In the genomic region with DNA sequence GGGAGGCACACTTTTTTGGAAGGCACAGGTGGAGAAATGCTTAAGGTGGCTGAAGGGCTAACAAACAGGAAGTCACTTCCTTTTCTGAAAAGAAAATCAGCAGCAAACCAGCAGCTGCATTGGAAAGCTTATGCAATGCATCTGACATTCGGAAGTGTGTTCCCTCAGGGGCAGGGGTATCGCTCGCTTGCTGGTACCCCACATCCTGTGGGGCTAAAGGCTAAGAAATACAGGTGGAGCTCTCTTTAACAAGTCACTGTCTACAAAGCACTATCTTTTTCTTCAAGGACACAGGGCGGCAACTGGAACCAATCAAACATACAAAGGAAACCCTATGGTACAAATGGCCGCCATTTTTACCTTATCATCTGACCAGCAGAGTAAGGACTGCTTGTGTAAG, we compare ENCODE assay signal across 11 mouse cellular contexts. TPM values are rescaled to one million over a fixed set of nuclear protein-coding genes. Genes with fewer than 3 reads are reported as not detected.
DNase-seq lines count a peak whose midpoint lies in the region; ATAC-seq and TF ChIP-seq lines count a peak whose summit lies in the region.
"Had no signal": no experiment of that assay in that cellular context is flagged by ENCODE, and none has a peak within 500 bp of the region (broad histone marks: within the 10 kb centered on the region; RNA-seq: fewer than 3 reads in every experiment).

No protein-coding gene starts in this region.

- 86% methylated on average over 5 of the region's 5 CpGs for WGBS in hindbrain, postnatal 0 days

- no peak for TF ChIP-seq POLR2A in ES-Bruce4 (IDR thresholded peaks at IDR 0.05; ENCODE audit: insufficient read depth, low read length)

- H3K4me2 ChIP-seq in hindbrain, postnatal 0 days (ENCODE audit: low read depth, low read length) = peak overlapping the region; percentile 69

- peaks cover 7% of the 10 kb centered on the region for H3K4me1 ChIP-seq in ES-Bruce4 (ENCODE audit: control insufficient read depth, insufficient read depth, low read length)
- H3K4me1 ChIP-seq in hindbrain, postnatal 0 days (ENCODE audit: insufficient read depth, low read length) = no peaks in the 10 kb centered on the region; the same call in 1 of the 2 replicates

- no peaks in the 10 kb centered on the region for H3K9me3 ChIP-seq in ES-Bruce4 (replicated peaks; ENCODE audit: control insufficient read depth, insufficient read depth, low read length, poor library complexity, severe bottlenecking)
- H3K9me3 ChIP-seq in hindbrain, postnatal 0 days (ENCODE audit: low read length) = no peaks in the 10 kb centered on the region

- peak overlapping the region; percentile 16; the same call in 1 of the 2 replicates for H3K27ac ChIP-seq in ES-Bruce4 (ENCODE audit: insufficient read depth, low read length)
- no peak overlapping the region for H3K27ac ChIP-seq in hindbrain, postnatal 0 days

- DNase-seq in kidney, adult 9 months = peak; percentile 26
- no peak for DNase-seq in kidney, adult 18-20 months
- DNase-seq in hindbrain, postnatal 0 days (ENCODE audit: low spot score) = no peak
- DNase-seq in splenic B cell, adult 2 months (ENCODE audit: low read depth, low spot score) = peak; percentile 37
- DNase-seq in right cerebral cortex, postnatal 14 days = no peak
- no peak for DNase-seq in ovary, postnatal 10 days (ENCODE audit: low spot score)
- DNase-seq in cerebellum, postnatal 36 days = no peak
- DNase-seq: cerebellum, adult 9-11 months; lung, postnatal 14 days; spleen, adult 18-20 months had no signal

- TF ChIP-seq EP300 in ES-Bruce4 (IDR thresholded peaks at IDR 0.05; ENCODE audit: insufficient read depth, low read depth, low read length) = no peak

- peaks cover 32% of the 10 kb centered on the region for H3K36me3 ChIP-seq in ES-Bruce4 (ENCODE audit: control insufficient read depth, insufficient read depth, low read length, poor library complexity, severe bottlenecking)
- peaks cover 29% of the 10 kb centered on the region for H3K36me3 ChIP-seq in hindbrain, postnatal 0 days (ENCODE audit: insufficient read depth, low read length)
- H3K36me3 ChIP-seq in splenic B cell, adult 2 months (ENCODE audit: control insufficient read depth, insufficient read depth, low read length, poor library complexity, severe bottlenecking) = no peaks in the 10 kb centered on the region

- no peak for TF ChIP-seq CTCF in ES-Bruce4 (IDR thresholded peaks at IDR 0.05; ENCODE audit: low read depth, low read length)
- TF ChIP-seq CTCF in hindbrain, postnatal 0 days (IDR thresholded peaks at IDR 0.05; ENCODE audit: low read depth) = no peak

- H3K9ac ChIP-seq in ES-Bruce4 (ENCODE audit: low read depth, poor library complexity, severe bottlenecking) = no peak overlapping the region
- peak overlapping the region; percentile 17; the same call in 1 of the 2 replicates for H3K9ac ChIP-seq in hindbrain, postnatal 0 days (replicated peaks; ENCODE audit: low read length)

- H3K4me3 ChIP-seq in ES-Bruce4 (ENCODE audit: low read depth, low read length) = 0 out of 2 replicates have a peak overlapping the region, but pooled peaks have one; percentile 20
- H3K4me3 ChIP-seq in hindbrain, postnatal 0 days (ENCODE audit: low read length) = peak overlapping the region; percentile 81

- H3K27me3 ChIP-seq in ES-Bruce4 (ENCODE audit: control insufficient read depth, insufficient read depth, low read length, poor library complexity, severe bottlenecking) = no peaks in the 10 kb centered on the region
- no peaks in the 10 kb centered on the region for H3K27me3 ChIP-seq in hindbrain, postnatal 0 days (ENCODE audit: insufficient read depth, low read length)
- no peaks in the 10 kb centered on the region for H3K27me3 ChIP-seq in splenic B cell, adult 2 months (ENCODE audit: control insufficient read depth, insufficient read depth, low read length, poor library complexity, severe bottlenecking)

- no peak for ATAC-seq in hindbrain, postnatal 0 days

RNA-seq across cellular contexts. Expression of a gene that starts 4.4 kb away (rescaled TPM):
- polyA plus RNA-seq in ES-Bruce4 (2011; ENCODE audit: insufficient read depth, insufficient read length, low read depth, missing spikeins) = 116 TPM in 2 replicates
- total RNA-seq in hindbrain, postnatal 0 days (2014; rRNA removed) = 283 and 393 TPM in 2 replicates
- polyA plus RNA-seq in hindbrain, postnatal 0 days (2015; fragmentation: Nextera tagmentation; extraction: Ambion mirVana) = 629 and 642 TPM in 2 replicates

Comparison
In these comparisons a context has a peak if more than half of its experiments do, and no peak if none do; other contexts are left out.
1. DNase-seq: peak in kidney, adult 9 months (single experiment) and splenic B cell, adult 2 months (single experiment); none in kidney, adult 18-20 months (single experiment), hindbrain, postnatal 0 days (single experiment), right cerebral cortex, postnatal 14 days (single experiment), ovary, postnatal 10 days (single experiment) and cerebellum, postnatal 36 days (0 of 2).